Comparison of ENCODE assay signal across 17 mouse cellular contexts in the genomic region with DNA sequence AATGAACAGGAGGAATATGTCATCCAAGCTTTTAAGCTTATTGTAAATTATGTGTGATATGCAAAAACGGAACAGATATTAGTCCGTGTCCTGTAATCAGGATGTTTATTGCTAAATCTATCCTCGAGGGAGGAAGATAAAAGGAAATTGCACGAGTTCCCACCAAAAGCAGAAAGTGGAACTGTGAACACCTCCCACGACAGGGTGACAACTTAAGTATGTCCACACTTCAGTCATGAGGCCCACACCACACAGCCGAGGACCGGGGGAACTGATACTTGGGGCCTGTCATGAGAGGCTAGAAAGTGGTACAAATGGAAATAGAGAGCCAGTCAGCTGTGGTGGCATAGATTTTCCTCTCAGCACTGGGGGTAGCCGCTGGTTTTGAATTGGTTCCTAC. TPM values are rescaled to one million over a fixed set of nuclear protein-coding genes. Genes with fewer than 3 reads are reported as not detected.
DNase-seq lines count a peak whose midpoint lies in the region; TF ChIP-seq lines count a peak whose summit lies in the region.
"Had no signal": no experiment of that assay in that cellular context is flagged by ENCODE, and none has a peak within 500 bp of the region (broad histone marks: within the 10 kb centered on the region; RNA-seq: fewer than 3 reads in every experiment).

No protein-coding gene starts in this region.

- no peak overlapping the region for H3K4me3 ChIP-seq in bone marrow macrophage, adult 2 months (ENCODE audit: insufficient read depth, low read length)
- no peak overlapping the region for H3K4me3 ChIP-seq in macrophage (ENCODE audit: inconsistent target)
- H3K4me3 ChIP-seq in spleen, adult 2 months (ENCODE audit: extremely low read depth, insufficient read depth, insufficient read length) = no peak overlapping the region
- H3K4me3 ChIP-seq: limb, embryonic 12.5 days had no signal

- TF ChIP-seq POLR2A in bone marrow macrophage, adult 2 months (IDR thresholded peaks at IDR 0.05; ENCODE audit: borderline replicate concordance, low read depth, low read length) = no peak
- no peak; the same call in 1 of the 2 replicates for TF ChIP-seq POLR2A in spleen, adult 2 months (IDR thresholded peaks at IDR 0.05; ENCODE audit: low read depth, low read length)

- DNase-seq in lung, adult 18-20 months = peak; percentile 51 to 53
- no peak for DNase-seq in lung, postnatal 14 days
- DNase-seq in spleen, adult 2 months (ENCODE audit: low read depth in 1 of 2, low spot score in 2 of 2) = peak; percentile 78 to 91
- DNase-seq in kidney, postnatal 4 days = no peak
- DNase-seq in left cerebral cortex, postnatal 4 days = no peak
- DNase-seq in layer of hippocampus, postnatal 10 days (ENCODE audit: low spot score in 2 of 2) = no peak

- no peaks in the 10 kb centered on the region for H3K79me2 ChIP-seq in macrophage (ENCODE audit: inconsistent target)

- H3K4me1 ChIP-seq in bone marrow macrophage, adult 2 months (ENCODE audit: control insufficient read depth, insufficient read depth, low read length) = peaks cover 31% of the 10 kb centered on the region
- peaks cover 26% of the 10 kb centered on the region; the same call in 1 of the 2 replicates for H3K4me1 ChIP-seq in spleen, adult 2 months (ENCODE audit: control insufficient read depth, insufficient read depth, insufficient read length)
- H3K4me1 ChIP-seq: limb, embryonic 12.5 days had no signal

- 3% methylated on average over 8 of the region's 8 CpGs for WGBS in macrophage (ENCODE audit: missing documents)
- 35% methylated on average over 8 of the region's 8 CpGs for WGBS in spleen, adult 2 months

- no peak for TF ChIP-seq CTCF in bone marrow macrophage, adult 2 months (IDR thresholded peaks at IDR 0.05; ENCODE audit: low read depth, low read length)
- TF ChIP-seq CTCF in spleen, adult 2 months (IDR thresholded peaks at IDR 0.05; ENCODE audit: extremely low read depth, insufficient read depth, insufficient read length, insufficient replicate concordance) = no peak

- H3K36me3 ChIP-seq in macrophage (ENCODE audit: inconsistent target) = no peaks in the 10 kb centered on the region
- no peaks in the 10 kb centered on the region for H3K36me3 ChIP-seq in spleen, adult 2 months (ENCODE audit: control insufficient read depth, insufficient read depth, low read length)
- H3K36me3 ChIP-seq: limb, embryonic 12.5 days had no signal

- intact Hi-C loops in left cerebral cortex, postnatal 4 days (cut with DNase I) = no loop called here

- H3K27ac ChIP-seq in bone marrow macrophage, adult 2 months (ENCODE audit: insufficient read depth, low read depth, low read length) = peak overlapping the region; percentile 55
- H3K27ac ChIP-seq in macrophage = peak overlapping the region; percentile 46
- H3K27ac ChIP-seq in spleen, adult 2 months (ENCODE audit: insufficient read depth, low read length) = peak overlapping the region; percentile 89
- H3K27ac ChIP-seq: limb, embryonic 12.5 days had no signal

- H3K27me3 ChIP-seq in spleen, adult 2 months (ENCODE audit: control insufficient read depth, insufficient read depth, low read length) = no peaks in the 10 kb centered on the region

RNA-seq across cellular contexts. Expression of gene Irgc1, which starts 9.8 kb away (rescaled TPM):
- not detected in 2 replicates for polyA plus RNA-seq in bone marrow macrophage, adult 2 months (2012; ENCODE audit: insufficient read depth, insufficient read length, missing spikeins)
- total RNA-seq in macrophage (2018; cell fraction: chromatin; rRNA removed) = 1 to 10 TPM in 1 of 26 experiments, not detected in 25; 2.5 TPM
- total RNA-seq in macrophage (2018; cell fraction: cytosol; rRNA removed) = under 1 TPM in 6 of 26 experiments, not detected in 20; 0.09 to 0.19 (median 0.10) TPM
- total RNA-seq in macrophage (2018; cell fraction: nucleus; rRNA removed) = 1 to 10 TPM in 1 of 26 experiments, not detected in 25; 1.5 TPM
- polyA plus RNA-seq in macrophage (2018) = not detected in 3 replicates
- polyA plus RNA-seq in spleen, adult 2 months (2012; rRNA removed) = 6.5 and 19.9 TPM in 2 replicates
- not detected for total RNA-seq in left cerebral cortex, postnatal 4 days (2021)
- total RNA-seq in layer of hippocampus, postnatal 10 days (2021) = not detected
- total RNA-seq: adrenal gland, postnatal 36 days; heart, postnatal 25 days; midbrain, postnatal 0 days had no signal
- polyA plus RNA-seq: embryonic facial prominence, embryonic 11.5 days; forebrain, embryonic 16.5 days; heart, embryonic 11.5 days; hindbrain, embryonic 16.5 days; limb, embryonic 12.5 days; midbrain, postnatal 0 days; neural tube, embryonic 14.5 days had no signal

RNA-seq across cellular contexts. Expression of gene Plaur, which starts 20.0 kb away (rescaled TPM):
- 24.8 and 27.5 TPM in 2 replicates for polyA plus RNA-seq in bone marrow macrophage, adult 2 months (2012; ENCODE audit: insufficient read depth, insufficient read length, missing spikeins)
- total RNA-seq in macrophage (2018; cell fraction: chromatin; rRNA removed) = 1,000 to 10,000 TPM in 1 of 26 experiments, 100 to 1,000 TPM in 12, 10 to 100 TPM in 7, 1 to 10 TPM in 6; 6.4 to 1,039 (median 105) TPM
- total RNA-seq in macrophage (2018; cell fraction: cytosol; rRNA removed) = 100 to 1,000 TPM in 6 of 26 experiments, 10 to 100 TPM in 10, 1 to 10 TPM in 10; 5.3 to 471 (median 46.9) TPM
- total RNA-seq in macrophage (2018; cell fraction: nucleus; rRNA removed) = 100 to 1,000 TPM in 11 of 26 experiments, 10 to 100 TPM in 12, 1 to 10 TPM in 3; 5.4 to 740 (median 78.5) TPM
- 37.1 to 79.3 TPM (median 71.4 TPM) in 3 replicates for polyA plus RNA-seq in macrophage (2018)
- 51.2 and 58.6 TPM in 2 replicates for polyA plus RNA-seq in spleen, adult 2 months (2012; rRNA removed)
- total RNA-seq in left cerebral cortex, postnatal 4 days (2021) = 1 to 10 TPM; 1.0 to 1.2 TPM
- 1 to 10 TPM; 1.3 to 2.3 TPM for total RNA-seq in layer of hippocampus, postnatal 10 days (2021)

RNA-seq across cellular contexts. Expression of gene Cadm4, which starts 39.5 kb away (rescaled TPM):
- not detected in 2 replicates for polyA plus RNA-seq in bone marrow macrophage, adult 2 months (2012; ENCODE audit: insufficient read depth, insufficient read length, missing spikeins)
- total RNA-seq in macrophage (2018; cell fraction: chromatin; rRNA removed) = under 1 TPM in 1 of 26 experiments, not detected in 25; 0.66 TPM
- total RNA-seq in macrophage (2018; cell fraction: cytosol; rRNA removed) = under 1 TPM in 5 of 26 experiments, not detected in 21; 0.05 to 0.43 (median 0.12) TPM
- 1 to 10 TPM in 1 of 26 experiments, under 1 TPM in 2, not detected in 23; 0.20 to 2.1 (median 0.36) TPM for total RNA-seq in macrophage (2018; cell fraction: nucleus; rRNA removed)
- polyA plus RNA-seq in macrophage (2018) = not detected in 3 replicates
- 33.1 and 34.5 TPM in 2 replicates for polyA plus RNA-seq in spleen, adult 2 months (2012; rRNA removed)
- 100 to 1,000 TPM; 332 to 353 TPM for total RNA-seq in left cerebral cortex, postnatal 4 days (2021)
- 100 to 1,000 TPM; 269 to 279 TPM for total RNA-seq in layer of hippocampus, postnatal 10 days (2021)

RNA-seq across cellular contexts. Expression of gene Smg9, which starts 42.9 kb away (rescaled TPM):
- polyA plus RNA-seq in bone marrow macrophage, adult 2 months (2012; ENCODE audit: insufficient read depth, insufficient read length, missing spikeins) = 35.8 and 36.5 TPM in 2 replicates
- total RNA-seq in macrophage (2018; cell fraction: chromatin; rRNA removed) = 100 to 1,000 TPM; 127 to 223 (median 160) TPM
- 10 to 100 TPM; 15.4 to 41.1 (median 24.8) TPM for total RNA-seq in macrophage (2018; cell fraction: cytosol; rRNA removed)
- total RNA-seq in macrophage (2018; cell fraction: nucleus; rRNA removed) = 100 to 1,000 TPM in 11 of 26 experiments, 10 to 100 TPM in 15; 59.9 to 137 (median 93.6) TPM
- 19.7 to 29.3 TPM (median 20.3 TPM) in 3 replicates for polyA plus RNA-seq in macrophage (2018)
- polyA plus RNA-seq in spleen, adult 2 months (2012; rRNA removed) = 55.7 and 83.3 TPM in 2 replicates
- total RNA-seq in left cerebral cortex, postnatal 4 days (2021) = 10 to 100 TPM; 42.0 to 43.2 TPM
- total RNA-seq in layer of hippocampus, postnatal 10 days (2021) = 10 to 100 TPM; 33.5 to 34.3 TPM

Comparison
In these comparisons a context has a peak if more than half of its experiments do, and no peak if none do; other contexts are left out.
1. DNase-seq: peak in lung, adult 18-20 months (2 of 2) and spleen, adult 2 months (2 of 2); none in lung, postnatal 14 days (single experiment), kidney, postnatal 4 days (0 of 2), left cerebral cortex, postnatal 4 days (single experiment) and layer of hippocampus, postnatal 10 days (0 of 2).
2. RNA of gene Cadm4, which starts 39.5 kb away (polyA plus RNA-seq): 33.1 to 34.5 TPM in spleen, adult 2 months; not detected in bone marrow macrophage, adult 2 months and not detected in macrophage; every median in the first group is over 10 times any median in the second.
3. Peak in every context shown above with its lines, with median percentiles within 50 percentile points of each other: H3K27ac ChIP-seq.